Mouse (Mus musculus) cerebellum, adult 18-20 months (tissue): ENCODE measurements around the gene Aktip.

Experiments used
- DNase-seq, 2 experiments: peaks; one replicate each; pipeline ENCODE4 v3.0.0; 2021

Aktip gene

DNA sequence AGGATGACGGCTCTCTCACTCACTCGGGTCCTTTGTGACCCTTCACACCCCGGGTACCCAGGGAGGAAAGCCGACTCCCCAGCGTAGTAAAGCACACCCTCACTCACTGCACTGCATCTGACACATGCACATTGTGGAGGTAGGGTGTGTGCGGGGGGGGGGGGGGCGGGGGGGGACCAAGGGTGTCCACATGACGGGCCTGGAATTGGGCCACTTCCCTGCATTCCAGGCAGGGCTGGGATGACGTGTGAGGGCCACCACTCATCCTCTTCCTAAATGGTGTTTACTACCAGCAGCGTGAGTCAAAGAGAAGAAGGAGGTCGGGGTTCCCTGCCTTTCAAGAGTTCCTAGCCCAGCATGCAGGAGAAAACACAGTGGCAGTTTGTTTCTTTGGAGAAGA lies 11.6 kb downstream of the Aktip start:
- DNase-seq, result no peak

DNA sequence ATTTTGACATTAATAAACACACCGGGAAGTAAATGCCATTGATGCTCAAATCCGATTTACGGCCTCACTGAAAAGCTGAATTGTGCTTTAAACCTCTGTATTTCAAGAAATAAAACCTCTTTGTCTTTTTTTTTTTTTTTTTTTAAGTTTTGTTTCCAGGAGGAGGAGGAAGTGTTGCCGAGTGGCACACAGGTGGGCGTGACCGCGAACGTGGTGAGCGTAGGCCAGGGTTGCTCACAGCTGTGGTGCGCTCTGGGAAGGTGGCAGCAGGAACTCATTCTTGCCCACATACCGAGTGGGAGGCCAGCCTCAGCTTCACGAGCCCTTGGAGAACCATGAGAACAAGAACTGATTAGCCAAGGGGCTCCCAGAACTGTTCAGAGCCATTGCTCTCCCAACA lies 13.4 kb downstream of the Aktip start:
- DNase-seq, result no peak

DNA sequence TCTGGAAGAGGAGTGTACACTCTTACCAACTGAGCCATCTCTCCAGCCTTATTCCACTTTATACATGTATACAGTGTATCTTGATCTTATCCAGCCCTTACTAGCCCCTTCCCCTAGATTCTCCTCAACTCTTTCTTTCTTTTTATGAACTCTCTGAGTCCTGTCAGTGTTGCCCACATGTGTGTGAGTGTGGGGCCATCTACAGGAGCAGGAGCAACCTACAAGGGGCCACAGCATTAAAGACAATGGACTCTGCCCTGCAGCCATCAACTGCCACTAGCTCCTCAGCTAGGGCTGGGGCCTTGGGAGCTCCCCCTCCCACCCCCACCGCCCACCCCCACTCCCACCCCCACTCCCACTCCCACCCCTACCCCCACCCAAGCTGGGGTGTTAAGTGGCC lies 22.1 kb downstream of the Aktip start:
- DNase-seq, result no peak

DNA sequence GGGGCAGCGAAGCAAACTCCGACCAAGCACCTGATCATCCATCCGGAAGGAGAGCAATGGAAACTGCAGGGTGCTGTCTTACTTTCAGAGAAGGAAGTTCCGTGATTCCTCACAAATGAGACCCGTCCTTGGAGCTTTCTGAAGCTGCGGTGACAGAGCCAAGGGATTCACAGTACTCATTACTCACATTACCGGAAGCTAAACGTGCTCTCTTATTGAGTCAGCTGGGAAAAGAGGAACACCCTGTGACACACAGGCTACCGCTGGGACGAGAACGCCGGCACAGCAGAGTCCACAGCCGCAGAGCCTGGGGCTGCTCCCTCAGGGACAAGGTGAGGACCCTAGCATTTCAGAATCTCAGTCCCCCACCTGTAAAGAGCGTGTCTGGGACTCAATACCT lies 23.6 kb downstream of the Aktip start:
- no peak for DNase-seq

DNA sequence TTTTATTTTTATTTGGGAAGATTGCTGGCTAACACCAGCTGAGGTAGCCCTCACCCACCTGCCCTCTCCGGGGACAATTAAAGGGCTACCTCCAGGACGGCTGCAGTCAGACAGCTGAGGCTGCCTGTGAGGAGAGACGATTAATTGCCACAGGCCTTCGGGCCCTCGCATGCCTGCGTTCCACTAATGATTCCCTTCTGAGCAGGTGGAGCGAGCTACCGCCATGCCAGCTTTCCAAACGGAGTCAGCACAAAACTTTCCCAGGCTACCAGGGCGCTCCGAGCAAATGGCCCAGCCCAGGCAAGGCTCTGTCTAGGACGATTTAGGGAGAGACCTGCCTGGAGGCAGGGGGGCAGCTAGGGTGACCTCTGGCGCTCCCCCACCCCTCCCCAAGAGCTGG lies 28.2 kb downstream of the Aktip start:
- no peak for DNase-seq

DNA sequence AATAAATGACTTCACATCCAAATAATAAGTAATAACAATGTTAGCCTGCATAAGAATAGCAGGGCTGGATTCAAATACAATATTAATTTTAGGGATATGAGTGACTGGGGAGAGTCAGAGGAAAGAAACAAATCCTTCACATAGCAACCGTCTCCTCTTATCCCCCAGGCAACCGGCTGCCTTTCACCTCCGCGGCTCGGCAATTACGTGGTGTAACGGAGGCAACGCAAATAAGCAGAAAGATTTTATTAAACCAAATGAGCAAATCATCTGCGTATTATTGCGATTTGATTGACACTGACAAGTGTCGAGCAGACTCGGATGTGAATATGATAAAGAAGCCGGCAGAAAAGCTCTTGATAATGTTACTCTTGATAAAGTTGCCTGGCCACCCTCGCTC lies 28.9 kb downstream of the Aktip start:
- no peak for DNase-seq

DNA sequence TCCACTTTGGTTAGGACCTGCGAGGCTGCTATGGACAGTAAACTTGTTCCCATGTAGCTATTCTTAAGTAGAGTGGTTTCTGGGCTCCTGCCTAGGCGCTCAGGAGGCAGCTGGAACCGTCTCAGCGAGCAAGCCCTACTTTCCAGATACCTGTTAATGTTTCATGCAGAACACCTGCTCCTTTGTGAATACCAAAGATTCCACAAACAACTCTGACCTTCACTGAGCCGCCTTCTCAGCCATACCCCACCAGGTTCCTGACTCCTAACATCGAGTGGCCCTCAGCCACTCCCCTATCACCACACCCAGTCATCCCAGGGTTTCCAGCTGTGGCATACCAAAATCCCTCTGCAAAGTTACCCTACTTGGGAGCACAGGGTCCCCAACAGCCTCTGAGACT lies 29.6 kb downstream of the Aktip start:
- DNase-seq, result no peak

DNA sequence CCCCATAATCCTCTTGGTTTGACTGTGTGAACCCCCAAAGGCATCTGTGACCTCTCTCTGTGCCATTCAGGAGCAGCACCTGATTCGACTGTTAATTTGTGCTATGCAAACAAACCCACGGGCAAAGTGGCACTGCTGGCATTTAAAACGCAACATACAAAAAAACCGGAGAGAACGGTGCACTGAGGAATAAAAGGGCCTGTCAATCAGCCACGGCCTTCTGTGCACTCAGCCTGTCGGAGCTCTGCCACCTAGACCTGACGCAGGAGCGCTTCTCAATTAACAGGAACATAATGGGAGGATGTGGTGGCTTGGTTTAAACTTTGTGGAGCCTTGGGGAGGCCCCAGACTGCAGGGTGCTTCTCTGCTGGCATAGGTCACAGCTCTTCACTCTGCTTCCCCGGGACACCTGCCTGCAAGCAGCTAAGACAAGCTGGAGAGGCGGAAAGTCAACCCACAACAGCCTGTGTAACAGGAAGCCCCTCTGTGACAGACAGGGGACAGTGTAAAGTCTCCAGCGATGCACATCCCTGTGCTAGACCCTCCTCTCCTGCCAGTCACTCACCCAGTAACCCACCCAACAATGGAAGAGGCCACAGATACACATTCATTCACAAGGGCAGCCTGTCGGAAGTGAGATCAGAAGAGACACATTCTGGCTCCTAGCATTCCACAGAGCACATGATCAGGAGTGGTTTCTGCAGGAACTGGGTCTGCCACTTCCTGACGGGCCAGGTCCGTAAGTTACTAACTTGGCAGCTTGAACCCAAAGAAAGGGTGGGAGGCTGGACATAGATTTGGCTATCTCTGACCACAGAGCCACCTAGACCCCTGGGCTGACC lies 39.6 kb downstream of the Aktip start:
- no peak for DNase-seq

DNA sequence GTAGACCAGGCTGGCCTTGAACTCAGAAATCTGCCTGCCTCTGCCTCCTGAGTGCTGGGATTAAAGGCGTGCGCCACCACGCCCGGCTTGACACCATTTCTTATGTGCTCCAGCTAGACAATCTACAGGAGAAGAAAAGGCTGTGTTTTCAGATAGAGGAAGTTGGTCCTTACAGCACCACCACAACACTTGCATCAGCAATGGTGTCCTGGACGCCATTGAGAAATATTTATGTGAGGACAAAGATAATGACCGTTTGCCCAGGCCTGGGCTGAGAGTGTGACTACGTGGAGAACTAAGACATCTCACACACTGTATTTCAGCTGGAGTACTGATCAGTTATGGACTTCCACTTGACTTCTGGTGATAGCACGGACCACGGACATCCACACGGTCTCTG lies 41.2 kb downstream of the Aktip start:
- no peak for DNase-seq

DNA sequence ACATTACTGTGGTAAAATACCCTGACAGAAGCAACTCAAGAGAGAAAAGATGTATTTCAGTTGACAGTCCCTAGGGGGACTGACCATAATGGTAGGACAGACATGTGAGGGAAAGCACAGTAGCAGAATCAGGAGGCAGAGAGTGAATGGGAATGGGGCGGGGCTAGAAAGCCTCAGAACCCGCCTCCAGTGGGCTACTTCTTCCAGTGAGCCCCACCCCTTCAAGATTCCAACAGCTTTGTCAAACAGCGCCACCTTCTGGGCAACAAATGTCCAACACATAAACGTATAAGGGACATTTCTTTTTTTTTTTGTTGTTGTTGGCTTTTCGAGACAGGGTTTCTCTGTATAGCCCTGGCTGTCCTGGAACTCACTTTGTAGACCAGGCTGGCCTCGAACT lies 45.2 kb downstream of the Aktip start:
- no peak for DNase-seq

DNA sequence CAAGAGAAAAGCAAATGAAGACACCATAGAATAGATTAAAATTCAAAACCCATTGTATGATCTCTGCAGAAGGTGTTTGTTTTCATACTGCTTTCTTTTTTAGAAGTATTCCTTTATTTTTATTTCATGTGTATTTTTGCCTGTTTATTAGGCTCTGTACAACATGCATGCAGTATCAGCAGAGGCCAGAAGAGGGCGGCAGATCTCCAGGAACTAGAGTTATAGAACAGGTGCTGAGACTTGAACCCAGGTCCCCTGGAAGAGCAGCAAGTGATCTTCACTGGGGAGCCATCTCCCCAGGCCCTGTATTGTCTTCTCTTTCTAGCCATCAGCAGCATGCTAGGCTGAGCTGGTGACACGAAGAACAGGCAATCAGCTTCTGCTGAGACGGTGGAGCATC lies 45.9 kb downstream of the Aktip start:
- no peak for DNase-seq

DNA sequence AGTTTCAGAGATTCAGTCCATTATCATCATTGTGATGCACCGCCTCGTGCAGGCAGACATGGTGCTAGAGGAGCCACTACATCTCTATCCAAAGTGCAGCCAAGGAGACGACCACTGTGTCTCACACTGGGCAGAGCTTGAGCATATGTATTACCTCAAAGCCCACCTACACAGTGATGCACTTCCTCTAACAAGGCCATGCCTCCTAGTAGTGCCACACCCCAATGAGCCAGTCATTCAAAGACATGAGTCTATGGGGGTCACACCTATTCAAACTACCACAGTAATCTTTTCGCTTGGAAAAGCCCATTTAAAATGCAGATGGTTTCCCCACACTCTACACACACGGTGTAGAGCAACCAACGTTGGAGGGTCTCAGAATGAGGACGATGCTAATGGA lies 48.2 kb downstream of the Aktip start:
- no peak for DNase-seq

DNA sequence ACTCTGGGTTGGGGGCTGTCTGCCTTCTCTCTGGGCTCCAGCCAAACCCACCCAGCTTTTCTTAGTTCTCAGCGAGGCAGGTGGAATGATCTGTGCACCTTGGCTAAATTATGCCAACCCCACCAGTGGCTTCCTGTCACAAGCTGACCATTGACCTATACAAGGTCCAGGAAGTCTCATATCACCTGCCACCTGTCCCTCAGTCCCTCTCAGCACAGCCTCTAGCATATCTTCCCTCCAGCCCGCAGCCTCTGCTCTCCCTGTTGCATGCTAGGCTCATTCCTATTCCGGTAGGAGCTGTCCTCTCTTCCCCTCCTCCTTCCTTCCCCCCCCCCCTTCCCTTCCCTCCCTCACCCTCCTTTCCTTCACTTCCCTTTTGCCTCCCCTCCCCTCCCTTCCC lies 50.5 kb downstream of the Aktip start:
- DNase-seq, result no peak

DNA sequence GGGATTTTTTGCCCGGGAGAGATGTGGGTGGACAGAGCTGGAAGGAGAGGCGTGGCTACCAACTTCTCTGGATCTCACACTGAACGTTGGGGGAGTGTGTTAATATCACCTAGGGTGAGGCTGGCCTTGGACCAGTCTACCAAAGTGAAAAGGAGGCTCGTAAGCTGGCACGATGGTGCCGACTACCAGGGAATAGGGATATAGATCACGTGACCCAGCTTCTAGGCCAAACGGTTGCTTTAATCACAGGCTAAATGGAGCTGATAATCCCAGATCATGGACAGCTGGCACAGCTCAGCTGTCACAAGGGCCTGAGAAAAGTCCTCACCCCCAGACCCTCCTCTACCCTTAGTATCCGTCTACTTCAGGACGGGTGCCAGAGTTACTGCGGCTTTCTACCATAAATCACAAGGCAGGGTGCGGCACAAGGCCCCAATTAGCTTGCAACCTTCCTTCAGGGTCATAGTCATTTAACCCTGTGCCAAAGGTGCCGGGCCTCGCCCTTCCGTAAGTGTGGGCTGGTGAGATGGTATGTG lies 51.1 kb downstream of the Aktip start:
- DNase-seq, result no peak

DNA sequence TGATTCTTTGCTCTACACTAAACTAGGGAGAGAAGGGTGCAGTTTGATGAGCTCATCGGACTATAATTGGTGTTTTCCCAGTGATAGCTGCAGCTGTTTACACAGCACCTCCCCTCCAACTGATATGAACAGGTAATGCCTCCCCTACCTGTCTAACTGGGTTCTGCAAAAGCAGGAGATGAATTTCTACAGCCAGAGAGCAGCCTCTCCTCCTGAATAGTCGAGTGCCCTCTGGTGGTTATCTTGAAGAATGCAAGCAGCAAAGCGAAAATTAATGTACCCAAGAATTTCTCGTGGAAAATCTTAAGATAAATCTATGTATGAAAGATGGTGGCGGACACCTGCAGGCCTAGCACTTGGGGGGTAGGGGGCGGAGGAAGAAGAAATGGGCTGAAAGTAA lies 52.1 kb downstream of the Aktip start:
- DNase-seq, result peak; percentile 69 to 72

DNA sequence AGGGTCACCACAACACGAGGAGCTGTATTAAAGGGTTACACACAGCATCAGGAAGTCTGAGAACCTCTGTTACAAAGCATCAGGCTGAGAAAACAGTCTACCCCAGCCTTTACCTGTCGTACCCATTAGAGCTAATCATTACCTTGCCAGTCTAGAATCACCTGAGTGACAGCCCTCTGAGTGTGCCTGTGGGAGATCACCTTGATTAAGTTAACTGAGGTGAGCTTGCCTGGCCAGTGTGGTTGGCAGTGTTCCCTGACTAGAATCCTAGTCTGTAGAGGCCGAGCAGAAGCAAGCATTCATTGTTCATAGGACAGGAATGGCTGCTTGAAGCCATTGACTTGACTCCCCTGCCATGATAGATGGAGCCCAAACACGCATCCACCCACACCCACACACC lies 58.9 kb downstream of the Aktip start:
- no peak for DNase-seq

DNA sequence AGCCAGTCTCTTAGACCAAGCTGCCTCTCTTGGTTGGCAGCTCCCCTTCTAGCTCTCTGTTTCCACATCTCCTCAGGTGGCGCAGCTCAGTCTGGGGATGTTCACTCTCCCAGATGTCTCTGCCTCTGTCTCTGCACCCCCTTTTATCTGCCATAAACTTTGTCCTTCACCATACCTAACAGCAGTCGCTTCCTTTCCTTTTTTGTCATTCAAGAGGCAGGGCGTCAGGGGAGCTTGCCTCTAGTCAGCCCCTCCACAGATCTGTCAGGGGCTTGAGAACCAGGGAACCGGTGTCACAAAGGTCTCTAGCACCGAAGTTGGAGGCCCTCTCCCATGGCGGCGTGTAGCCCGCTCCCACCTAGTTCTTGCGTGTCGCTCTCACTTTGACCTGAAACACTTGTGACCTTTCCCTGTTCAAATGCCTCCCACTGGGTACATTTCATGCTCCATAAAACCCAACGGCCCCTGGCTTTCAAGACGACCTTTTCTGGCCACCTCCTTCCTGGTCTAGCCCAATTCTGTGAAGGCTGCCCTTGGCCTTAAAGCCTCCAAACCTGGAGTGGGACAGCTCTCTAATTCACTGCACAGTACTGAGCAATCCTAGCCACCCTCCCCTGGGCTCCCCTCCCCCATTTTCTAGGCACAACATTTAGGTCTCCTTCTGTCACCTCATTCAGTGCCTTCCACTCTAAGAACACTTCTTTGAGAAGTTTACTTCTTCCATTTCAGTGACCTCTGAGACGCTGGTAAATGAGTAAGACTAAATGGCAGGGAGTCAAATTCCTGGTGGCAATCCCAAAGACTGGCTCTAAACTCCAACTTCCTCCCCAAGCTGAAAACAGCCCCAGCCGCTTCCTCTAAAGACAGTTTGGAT lies 64.2 kb downstream of the Aktip start:
- DNase-seq, result no peak

DNA sequence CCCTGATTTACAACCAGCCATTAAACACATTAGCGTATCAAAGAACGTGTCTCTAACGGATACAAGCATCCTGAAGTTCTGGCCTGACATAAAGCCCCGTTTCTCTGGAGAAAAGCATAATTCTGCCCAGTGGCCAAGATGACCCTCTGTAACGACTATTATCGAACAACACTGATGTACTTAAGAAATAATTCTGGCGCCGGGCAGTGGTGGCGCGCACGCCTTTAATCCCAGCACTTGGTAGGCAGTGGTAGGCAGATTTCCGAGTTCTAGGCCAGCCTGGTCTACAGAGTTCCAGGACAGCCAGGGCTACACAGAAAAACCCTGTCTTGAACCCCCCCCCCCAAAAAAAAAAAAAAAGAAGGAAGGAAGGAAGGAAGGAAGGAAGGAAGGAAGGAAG lies 65.1 kb downstream of the Aktip start:
- DNase-seq, result peak; percentile 16 to 48

DNA sequence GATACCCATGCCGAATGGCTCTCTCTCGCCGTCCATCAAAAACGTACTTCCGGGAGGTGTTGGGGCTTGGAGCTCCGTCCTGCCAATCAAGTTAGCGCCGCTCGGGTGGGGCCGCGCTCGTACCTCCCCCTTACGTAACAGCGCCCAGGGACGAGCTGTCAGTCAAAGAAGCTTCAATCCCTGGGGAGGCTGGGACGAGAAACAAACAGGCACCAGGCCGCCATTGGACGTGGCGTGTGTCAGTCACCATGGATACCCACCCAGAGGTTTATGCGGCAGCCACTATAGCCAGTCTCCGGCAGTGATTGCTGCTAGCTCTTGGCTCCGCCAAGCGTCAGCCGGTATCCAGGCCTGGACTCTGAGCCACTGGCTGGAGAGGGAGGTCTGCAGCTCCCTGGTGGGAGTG lies 65.7 kb downstream of the Aktip start:
- peak; percentile 99 to 100 for DNase-seq

DNA sequence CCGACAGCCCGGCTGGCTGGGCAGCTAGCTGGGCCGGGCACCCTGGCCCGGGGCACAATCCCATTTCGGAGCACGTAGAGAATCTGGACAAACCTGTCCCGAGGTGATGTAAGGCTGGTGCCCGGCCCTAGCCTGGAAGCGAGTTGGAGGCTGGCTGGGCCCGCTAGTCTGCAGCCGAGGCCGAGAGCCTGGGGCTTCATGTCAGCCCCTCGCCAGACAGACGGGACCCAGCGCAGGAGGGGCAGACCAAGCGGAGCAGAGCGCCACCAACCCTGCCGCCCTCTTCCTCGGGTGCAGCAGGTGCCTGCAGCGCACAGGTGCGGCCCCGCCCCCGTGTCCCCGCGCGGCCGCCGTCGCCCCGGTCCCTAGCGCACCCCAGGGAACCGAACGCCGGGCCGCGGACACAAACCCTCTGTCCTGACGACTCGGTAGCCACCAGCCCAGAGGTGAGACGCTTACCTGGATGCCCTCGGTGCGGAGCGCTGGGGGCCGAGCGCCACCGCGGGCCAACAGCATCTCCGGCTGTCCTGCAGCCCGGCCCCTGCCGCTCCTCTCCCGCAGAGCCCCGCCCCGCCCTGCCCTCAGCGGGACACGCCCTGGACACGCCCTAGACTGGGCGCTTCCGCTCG lies 66.2 kb downstream of the Aktip start:
- DNase-seq, result no peak

DNA sequence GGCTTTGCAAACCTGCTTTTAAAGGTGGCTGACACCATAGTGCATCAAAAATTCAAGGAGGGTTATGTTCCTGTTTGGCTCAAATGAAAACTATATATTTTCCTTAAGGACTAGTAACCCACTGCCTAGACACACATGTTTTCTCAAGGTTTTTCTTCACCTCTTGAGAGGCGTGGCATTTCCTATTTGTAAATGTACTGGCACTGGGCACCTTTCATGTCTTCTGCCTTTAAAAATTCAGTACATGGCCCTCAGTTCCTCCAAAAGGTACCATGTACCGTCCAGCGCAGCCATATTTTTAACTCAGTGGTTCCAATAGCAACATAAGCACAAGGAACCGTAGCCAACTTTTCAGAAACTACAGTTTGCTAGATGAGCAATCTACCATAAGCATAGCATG lies 67.0 kb downstream of the Aktip start:
- peak in 1 of 2 experiments; percentile 16 for DNase-seq

DNA sequence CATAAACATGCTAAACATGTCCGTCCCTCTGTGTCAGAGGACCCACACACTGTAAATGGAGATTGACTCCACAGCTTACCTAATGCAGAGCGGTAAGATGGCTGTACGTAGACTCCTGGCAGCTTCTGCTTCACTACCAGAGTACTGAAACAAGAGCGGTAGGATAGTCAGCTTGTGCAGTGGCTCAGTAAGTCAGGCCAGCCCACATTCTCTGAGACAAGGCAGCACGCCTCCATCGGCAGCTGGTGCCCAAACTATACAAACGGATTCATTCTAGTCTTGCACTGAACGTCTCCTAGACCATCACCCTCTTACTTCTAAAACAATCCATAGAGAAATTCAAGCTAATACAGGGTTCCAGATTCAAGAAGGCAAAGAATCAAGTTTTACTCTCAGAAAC lies 73.0 kb downstream of the Aktip start:
- no peak for DNase-seq

DNA sequence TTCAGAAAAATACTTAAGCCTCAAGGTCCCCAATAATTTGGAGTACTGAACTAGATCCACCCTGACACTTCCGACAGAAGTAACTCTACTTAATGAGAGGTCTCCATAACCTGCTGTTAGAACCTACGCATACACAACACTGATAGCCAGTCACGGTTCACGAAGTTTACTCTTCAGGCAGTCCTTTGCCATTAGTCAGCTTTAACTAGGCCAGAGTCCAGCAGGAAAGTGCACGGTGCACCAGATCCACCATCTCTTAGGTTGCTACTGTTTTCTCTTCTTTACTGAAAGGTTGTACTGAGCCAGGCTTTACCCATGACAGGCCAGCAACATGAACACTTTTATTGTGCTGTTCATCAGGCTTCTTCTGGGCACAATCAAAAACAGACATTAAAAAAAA lies 75.5 kb downstream of the Aktip start:
- DNase-seq, result no peak

DNA sequence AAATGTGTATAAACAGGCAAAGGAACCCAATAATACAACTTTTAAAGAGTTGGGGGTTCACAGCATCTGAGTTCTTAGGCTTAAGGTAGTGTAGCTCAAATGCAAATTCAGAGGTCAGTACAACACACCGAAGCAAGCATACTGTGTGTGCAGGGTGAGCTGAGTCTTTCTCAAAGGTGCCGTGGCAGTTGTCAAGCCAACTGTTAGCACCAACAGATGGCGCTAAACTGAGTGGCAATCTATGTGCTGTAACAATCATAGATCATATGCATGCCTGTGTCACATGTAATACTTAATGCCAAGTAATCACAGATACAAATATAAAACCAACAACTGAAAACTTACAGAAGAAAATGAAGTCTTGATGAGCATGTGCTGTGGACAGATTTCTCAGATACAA lies 81.6 kb downstream of the Aktip start:
- DNase-seq, result no peak
